Mouse (Mus musculus) effector memory CD4-positive, alpha-beta T cell, adult 5 months (primary cell): ENCODE data around the gene Nudt21. TPM values are rescaled to one million over a fixed set of nuclear protein-coding genes. Genes with fewer than 3 reads are reported as not detected.

Experiments
- polyA plus RNA-seq: library from polyadenylated mRNA; unstranded; fragments of 100-300 nt; shearing (Covaris generic); gene quantifications from one replicate; pipeline ENCODE4 v1.2.1, GENCODE M21; 2017

The Nudt21 gene
- 106 TPM for polyA plus RNA-seq

GRCm38 (mm10) chr8:94036944-94037524 is at the start of gene Nudt21, which contains the start of gene Ogfod1:
Gene Nudt21, minus strand, starts transcription at chr8:94037031.
Gene Ogfod1, plus strand, starts transcription at chr8:94037198.

GRCm38 (mm10) chr8:94012013-94012951 is 24.5 kb downstream of the Nudt21 start, which contains the start of gene Amfr:
Gene Amfr, minus strand, starts transcription at chr8:94012842.

Other genes starting within 250 kb of the Nudt21 start
- 0.50 TPM for gene Gnao1, start 227.1 kb downstream of the Nudt21 start, polyA plus RNA-seq
- gene Amfr, start 24.2 kb downstream of the Nudt21 start, polyA plus RNA-seq: 134 TPM
- 13.2 TPM for gene Ogfod1, start 167 bp upstream of the Nudt21 start, polyA plus RNA-seq
- 11.4 TPM for gene Bbs2, start 61.9 kb upstream of the Nudt21 start, polyA plus RNA-seq
- gene Mt4, start 100.2 kb upstream of the Nudt21 start, polyA plus RNA-seq: not detected
- not detected for gene Mt3, start 115.6 kb upstream of the Nudt21 start, polyA plus RNA-seq
- 6.5 TPM for gene Mt2, start 135.6 kb upstream of the Nudt21 start, polyA plus RNA-seq
- gene Mt1, start 142.1 kb upstream of the Nudt21 start, polyA plus RNA-seq: 33.8 TPM
- gene Nup93, start 177.5 kb upstream of the Nudt21 start, polyA plus RNA-seq: 35.0 TPM